Mouse (Mus musculus) G1E (cell line): Measurements from ENCODE around the gene Tfap2b. TPM values are rescaled to one million over a fixed set of nuclear protein-coding genes. Genes with fewer than 3 reads are reported as not detected.

ENCODE experiments used
- ATAC-seq: 2 replicates; pipeline ENCODE4 v1.8.0; 2016; ENCODE audit warnings: mild to moderate bottlenecking; ENCODE audit not compliant: insufficient number of reproducible peaks, poor library complexity, low FRiP score, severe bottlenecking; ENCODE audit errors: extremely low read depth
- DNase-seq: peaks from one replicate; pipeline ENCODE4 v3.0.0; 2012; ENCODE audit warnings: low spot score
- H3K27me3 ChIP-seq: 2 replicates; pipeline ENCODE4 v1.6.1; 2012; ENCODE audit warnings: mild to moderate bottlenecking, low read length, inconsistent platforms; ENCODE audit not compliant: insufficient read depth
- H3K36me3 ChIP-seq: replicated peaks from 2 replicates; pipeline ENCODE3; 2012; ENCODE audit warnings: mild to moderate bottlenecking, inconsistent platforms
- H3K4me1 ChIP-seq: 2 replicates; pipeline ENCODE4 v1.6.1; 2012; ENCODE audit warnings: low read depth, low read length, inconsistent platforms, mixed read lengths; ENCODE audit not compliant: insufficient read depth
- H3K4me3 ChIP-seq: 2 replicates; pipeline ENCODE4 v1.5.1; 2012; ENCODE audit warnings: low read depth, mild to moderate bottlenecking, inconsistent platforms, low read length, moderate library complexity, mixed read lengths
- H3K9me3 ChIP-seq: replicated peaks from 2 replicates; pipeline ENCODE4 v1.6.1; 2012; ENCODE audit warnings: inconsistent platforms
- CTCF ChIP-seq: IDR thresholded peaks from 2 replicates; pipeline ENCODE4 v1.5.1; 2012; ENCODE audit warnings: low read depth, low read length, inconsistent platforms, mixed read lengths
- GATA1 ChIP-seq: IDR thresholded peaks from 2 replicates; pipeline ENCODE4 v1.6.1; 2012; ENCODE audit warnings: borderline replicate concordance, low read length, inconsistent platforms, mixed read lengths
- GATA2 ChIP-seq: IDR thresholded peaks from 2 replicates; pipeline ENCODE4 v1.6.1; 2012; ENCODE audit warnings: low read depth, low read length, inconsistent platforms, borderline replicate concordance
- POLR2AphosphoS5 ChIP-seq: IDR thresholded peaks from 2 replicates; pipeline ENCODE4 v1.6.1; 2012; ENCODE audit warnings: low read depth, low read length, inconsistent platforms; ENCODE audit not compliant: insufficient replicate concordance
- TAL1 ChIP-seq: conservative IDR thresholded peaks from 2 replicates; pipeline ENCODE4 v1.6.1; 2012; ENCODE audit warnings: low read depth, low read length, inconsistent platforms, mixed read lengths
- polyA plus RNA-seq: library from polyadenylated mRNA; stranded (reverse); fragments of >175 nt; gene quantifications from 2 replicates; pipeline ENCODE4 v1.2.3, GENCODE M21; 2012
- total RNA-seq, 2 experiments: library from RNA; stranded (forward) in 1 of 2; stranded (reverse) in 1 of 2; fragments of 200-1000 nt in 1 of 2; fragments of >200 nt in 1 of 2; fragmentation: Nextera tagmentation in 1 of 2; gene quantifications; 2 replicates each; pipeline ENCODE4 v1.2.3; 2014 to 2017

The Tfap2b gene
- total and polyA plus RNA-seq, 3 experiments, result 0.05 TPM; not detected in 2

DNA sequence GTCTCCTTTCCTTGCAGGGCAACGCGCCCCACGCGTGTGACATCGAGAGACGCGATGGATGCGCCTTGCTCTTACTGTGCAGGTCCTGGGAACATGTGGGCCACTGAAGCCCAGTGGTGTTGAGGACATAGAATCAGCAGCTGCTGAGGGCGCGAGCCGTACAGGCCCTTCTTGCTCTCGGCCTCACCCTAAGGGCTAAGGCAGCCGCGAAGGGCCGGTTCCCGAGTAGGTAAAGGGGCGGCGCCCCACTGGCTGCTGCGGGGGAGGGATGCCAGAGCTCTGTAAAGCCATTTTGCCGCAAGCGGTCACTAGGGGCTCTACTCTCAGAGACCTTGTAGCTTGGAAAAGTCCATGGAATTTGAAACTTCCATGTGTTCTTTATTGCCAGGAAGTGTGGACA, 27.9 kb downstream of the Tfap2b start:
- H3K4me3 ChIP-seq, result no peak overlapping the region
- no peak for TF ChIP-seq GATA2
- TF ChIP-seq GATA1, result no peak
- TF ChIP-seq POLR2AphosphoS5, result no peak
- TF ChIP-seq TAL1, result no peak
- peaks cover 2% of the 10 kb centered on the region; the same call in 1 of the 2 replicates for H3K27me3 ChIP-seq
- ATAC-seq (no peak), DNase-seq (no peak)
- no peaks in the 10 kb centered on the region for H3K4me1 ChIP-seq
- no peaks in the 10 kb centered on the region for H3K36me3 ChIP-seq
- H3K9me3 ChIP-seq, result peaks cover 7% of the 10 kb centered on the region

DNA sequence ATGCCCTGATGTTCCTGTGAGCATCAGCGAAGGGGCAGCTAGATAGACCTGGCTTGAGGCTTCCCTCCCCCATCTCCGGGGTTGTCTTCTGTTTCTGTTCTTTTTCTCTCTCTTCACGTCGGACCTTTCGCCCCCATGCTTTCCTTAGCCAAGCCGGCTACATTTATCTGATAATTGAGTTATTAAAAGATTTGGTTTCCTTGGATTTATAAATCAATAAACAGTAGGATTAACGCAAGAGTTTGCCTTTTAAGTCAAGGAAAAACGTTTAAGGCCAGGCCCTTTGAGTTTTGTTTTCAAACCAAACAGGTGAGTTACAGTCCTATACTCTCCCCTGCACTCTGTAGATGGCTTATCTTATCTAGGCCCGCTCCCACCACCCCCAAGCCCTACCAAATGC, 28.3 kb downstream of the Tfap2b start:
- TF ChIP-seq GATA2 (no peak), GATA1 (no peak)
- H3K4me3 ChIP-seq, result no peak overlapping the region
- peaks cover 2% of the 10 kb centered on the region; the same call in 1 of the 2 replicates for H3K27me3 ChIP-seq
- H3K9me3 ChIP-seq, result peaks cover 7% of the 10 kb centered on the region
- no peak for ATAC-seq
- H3K36me3 ChIP-seq, result no peaks in the 10 kb centered on the region
- no peak for DNase-seq
- no peaks in the 10 kb centered on the region for H3K4me1 ChIP-seq

DNA sequence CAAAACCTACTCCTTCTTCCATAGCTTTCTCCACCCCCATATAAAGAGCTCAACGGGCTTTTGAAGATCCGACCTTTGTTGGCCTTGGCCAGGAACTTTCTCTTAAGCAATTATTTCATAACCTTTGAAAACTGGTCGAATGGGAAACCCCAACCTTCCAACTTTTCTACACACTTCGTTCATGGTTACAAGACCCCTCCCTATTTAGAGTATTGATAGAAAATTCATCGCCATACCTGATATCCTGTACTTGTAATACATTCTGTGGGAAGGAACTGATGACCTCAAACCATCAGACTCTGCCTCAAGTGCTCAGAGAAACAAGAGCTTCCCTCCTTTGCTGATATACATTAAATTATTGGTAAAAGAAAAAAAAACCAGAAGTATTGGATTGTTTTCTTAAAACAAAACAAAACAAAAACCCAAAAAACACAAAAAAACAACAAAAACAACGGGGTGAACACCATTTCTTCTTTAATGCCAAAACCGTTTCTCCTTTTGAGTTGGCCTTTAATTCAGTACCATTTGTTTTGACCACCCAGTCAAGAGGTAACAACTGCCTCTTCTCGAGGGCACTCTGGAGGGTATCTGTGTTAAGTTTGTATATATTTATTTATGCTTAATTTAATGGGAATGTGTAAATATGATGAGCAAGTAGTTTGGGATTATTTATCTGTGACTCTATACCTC, 29.2 kb downstream of the Tfap2b start:
- no peak for DNase-seq
- Histone ChIP-seq H3K4me3 (no peak overlapping the region), H3K4me1 (no peaks in the 10 kb centered on the region), H3K9me3 (peaks cover 7% of the 10 kb centered on the region), H3K27me3 (peaks cover 2% of the 10 kb centered on the region; the same call in 1 of the 2 replicates), H3K36me3 (no peaks in the 10 kb centered on the region)
- TF ChIP-seq GATA1 (no peak), GATA2 (no peak)
- ATAC-seq, result no peak

DNA sequence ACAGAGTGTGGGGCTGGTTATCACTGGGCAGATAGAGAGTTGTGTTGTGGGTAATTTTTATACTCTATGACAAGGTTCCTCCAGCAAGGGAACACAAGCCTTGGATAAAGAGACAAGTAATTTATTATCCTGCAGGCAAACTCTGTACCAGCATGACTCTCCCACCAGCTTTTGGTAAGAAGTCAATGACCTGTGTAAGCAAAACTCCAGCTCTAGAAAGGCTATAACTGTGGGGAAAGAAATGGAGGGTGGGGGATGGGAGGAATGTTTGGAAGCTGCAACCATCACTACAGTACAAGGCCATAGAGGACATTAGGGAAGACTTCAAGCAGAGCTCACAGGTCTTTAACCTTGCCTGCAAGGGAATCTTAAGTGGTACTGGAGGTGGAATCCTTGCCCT, 31.3 kb downstream of the Tfap2b start:
- no peak for ATAC-seq
- H3K36me3 ChIP-seq, result no peaks in the 10 kb centered on the region
- DNase-seq, result no peak
- no peak for TF ChIP-seq CTCF
- no peak for TF ChIP-seq GATA1
- no peak for TF ChIP-seq GATA2
- TF ChIP-seq TAL1, result no peak
- TF ChIP-seq POLR2AphosphoS5, result no peak
- H3K9me3 ChIP-seq, result peaks cover 4% of the 10 kb centered on the region
- no peak overlapping the region for H3K4me3 ChIP-seq
- peaks cover 2% of the 10 kb centered on the region; the same call in 1 of the 2 replicates for H3K27me3 ChIP-seq
- H3K4me1 ChIP-seq, result no peaks in the 10 kb centered on the region

DNA sequence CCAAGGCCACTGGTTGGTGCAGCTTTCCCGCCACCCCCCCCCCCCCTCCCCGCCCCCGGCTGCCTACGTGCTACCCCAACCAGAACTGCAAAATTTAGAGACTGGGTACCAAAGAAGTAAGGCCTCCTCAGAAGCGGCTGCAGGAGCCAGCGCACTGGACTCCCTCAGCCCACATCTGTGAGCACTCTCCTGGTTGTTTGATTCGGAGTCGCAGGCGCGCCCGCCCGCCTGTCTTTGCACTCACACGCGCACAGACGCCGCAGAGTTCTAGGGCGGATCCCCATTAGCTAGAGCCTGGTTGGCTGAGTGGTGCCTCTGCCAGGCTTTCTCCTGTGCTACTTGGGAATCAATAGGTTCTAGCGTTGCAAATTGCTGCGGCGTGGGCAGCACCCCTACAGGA, 32.6 kb downstream of the Tfap2b start:
- H3K4me3 ChIP-seq, result no peak overlapping the region
- peaks cover 4% of the 10 kb centered on the region for H3K9me3 ChIP-seq
- ATAC-seq, result no peak
- no peak for TF ChIP-seq POLR2AphosphoS5
- no peak for TF ChIP-seq CTCF
- TF ChIP-seq GATA1, result no peak
- TF ChIP-seq TAL1, result no peak
- TF ChIP-seq GATA2, result no peak
- H3K27me3 ChIP-seq, result peaks cover 2% of the 10 kb centered on the region; the same call in 1 of the 2 replicates
- H3K36me3 ChIP-seq, result no peaks in the 10 kb centered on the region
- H3K4me1 ChIP-seq, result no peaks in the 10 kb centered on the region
- DNase-seq, result no peak

DNA sequence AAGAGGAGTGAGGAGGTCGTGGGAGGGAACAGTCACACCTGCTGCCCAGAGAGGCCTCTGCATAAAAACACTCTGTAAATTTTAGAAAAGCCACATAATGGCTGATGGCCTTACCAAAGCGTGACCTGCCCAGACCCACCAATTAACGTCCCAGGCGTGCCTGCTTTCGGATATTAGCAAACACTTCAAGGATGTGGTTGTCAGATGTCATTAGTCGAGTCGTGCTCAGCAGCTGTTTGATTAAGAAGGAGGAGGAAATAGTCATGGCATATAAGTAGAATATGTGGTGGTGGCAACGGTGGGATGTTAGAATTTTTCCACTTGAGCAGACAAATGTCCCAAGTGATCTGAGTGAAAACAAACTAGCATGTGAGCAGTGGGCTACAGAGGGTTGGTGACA, 33.3 kb downstream of the Tfap2b start:
- TF ChIP-seq GATA2 (no peak), CTCF (no peak), GATA1 (no peak), TAL1 (no peak), POLR2AphosphoS5 (no peak)
- ATAC-seq, result no peak

DNA sequence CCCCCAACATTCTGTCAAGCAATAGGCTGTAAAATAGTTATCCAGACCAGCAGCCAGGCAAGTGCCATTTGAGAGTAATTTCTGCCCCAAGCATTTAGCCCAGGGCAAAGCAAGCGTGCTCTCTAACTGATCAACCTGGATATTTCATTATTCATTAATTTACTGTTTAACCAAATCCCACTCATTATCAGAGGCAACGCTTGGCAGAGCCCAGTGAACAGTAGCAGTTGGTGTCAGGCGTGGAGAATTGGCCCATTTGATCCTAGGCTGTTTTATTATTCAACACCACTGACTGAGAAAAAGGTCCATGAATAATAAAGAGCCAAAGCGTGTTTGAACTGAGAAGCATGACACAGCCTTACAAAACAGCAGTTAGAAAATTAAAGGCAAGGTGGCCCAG, 36.3 kb downstream of the Tfap2b start:
- H3K27me3 ChIP-seq, result no peaks in the 10 kb centered on the region

More for the DNA sequence above, 33.3 kb downstream of the Tfap2b start:
- Histone ChIP-seq H3K4me3 (no peak overlapping the region), H3K27me3 (no peaks in the 10 kb centered on the region), H3K9me3 (no peaks in the 10 kb centered on the region), H3K36me3 (no peaks in the 10 kb centered on the region), H3K4me1 (no peaks in the 10 kb centered on the region)
- DNase-seq, result no peak

More for the DNA sequence above, 36.3 kb downstream of the Tfap2b start:
- H3K4me1 ChIP-seq, result no peaks in the 10 kb centered on the region
- H3K9me3 ChIP-seq, result no peaks in the 10 kb centered on the region
- no peak for ATAC-seq
- no peaks in the 10 kb centered on the region for H3K36me3 ChIP-seq
- TF ChIP-seq GATA2, result no peak
- TF ChIP-seq TAL1, result no peak
- no peak for TF ChIP-seq GATA1
- TF ChIP-seq POLR2AphosphoS5, result no peak
- no peak for TF ChIP-seq CTCF
- H3K4me3 ChIP-seq, result no peak overlapping the region
- no peak for DNase-seq
